Mouse (Mus musculus) CH12F3 (cell line): ENCODE measurements around the gene Grap2.

Experiments
- in situ Hi-C: fragments of 300-500 bp; cut with MboI; formaldehyde crosslinking; loops from 2 replicates; pipeline ENCODE4 v1.14.3; 2020; ENCODE audit warnings: low sequenced_read_pairs

The Grap2 gene

DNA sequence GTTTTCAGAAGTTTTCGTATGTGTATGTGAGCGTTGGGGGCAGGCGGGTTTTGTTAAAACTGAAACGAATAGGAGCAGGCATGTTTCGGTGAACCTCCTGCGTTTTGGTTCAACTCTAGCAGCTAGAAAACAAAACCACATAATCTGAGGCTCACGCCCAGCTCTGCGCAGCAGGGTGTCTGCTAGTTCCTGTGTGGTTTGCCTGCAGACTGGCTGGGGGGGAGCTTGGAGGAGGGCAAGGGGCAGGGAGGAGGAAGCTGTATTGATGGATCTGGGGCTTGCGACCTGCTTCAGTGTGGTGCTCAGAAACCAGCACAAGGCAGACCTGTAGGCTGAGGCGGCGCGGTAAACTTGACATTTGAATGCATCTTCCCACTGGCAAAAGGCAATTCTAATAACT is at the start of gene Grap2:
Gene Grap2 (plus strand): TSS at position 304 of the 400 bp plus-strand sequence.
- in situ Hi-C loops: no loop called here

DNA sequence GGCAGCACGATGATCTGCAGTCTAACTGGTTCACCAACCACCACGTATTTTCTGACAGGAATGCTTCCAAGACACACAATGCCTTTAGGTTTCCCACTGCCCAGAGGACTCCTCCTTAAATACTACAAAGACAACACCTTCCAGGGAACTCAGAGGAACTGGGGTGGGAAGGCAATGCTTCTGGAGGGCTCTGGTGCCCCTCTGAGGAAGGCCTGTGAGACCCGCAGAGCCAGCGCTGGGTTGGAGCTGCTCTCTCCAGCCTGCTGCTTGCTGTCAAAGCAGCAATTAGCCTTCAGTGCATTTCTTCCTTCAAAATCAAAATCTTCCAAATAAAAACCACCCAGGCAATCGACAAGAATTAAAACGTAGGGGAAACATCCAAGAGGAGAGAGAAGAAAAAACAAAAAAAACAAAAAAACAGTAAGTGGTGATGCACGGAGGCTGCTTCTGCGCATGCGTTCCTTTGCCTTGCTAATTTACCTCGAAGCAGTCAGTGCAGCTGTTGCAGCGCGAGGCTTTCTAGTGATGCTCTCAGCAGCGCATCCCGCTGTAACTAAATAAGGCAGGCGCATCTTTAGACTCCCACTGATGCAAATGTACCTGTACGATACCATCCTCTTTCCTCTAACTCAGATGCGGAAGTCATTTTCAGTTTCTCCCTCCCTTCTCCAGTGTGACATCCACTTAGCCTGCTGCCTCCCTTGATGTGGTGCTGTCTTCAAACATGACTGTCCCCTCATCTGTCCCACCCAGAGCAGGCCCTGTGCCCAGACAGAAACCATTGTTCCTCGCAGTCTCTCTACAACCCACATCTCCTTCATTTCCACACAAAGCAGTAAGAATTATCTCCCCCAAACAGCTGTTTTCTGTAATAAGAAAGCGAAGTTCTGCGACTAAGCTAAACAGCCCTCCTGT is 42.2 kb upstream of the Grap2 start:
- in situ Hi-C loops: no loop called here

DNA sequence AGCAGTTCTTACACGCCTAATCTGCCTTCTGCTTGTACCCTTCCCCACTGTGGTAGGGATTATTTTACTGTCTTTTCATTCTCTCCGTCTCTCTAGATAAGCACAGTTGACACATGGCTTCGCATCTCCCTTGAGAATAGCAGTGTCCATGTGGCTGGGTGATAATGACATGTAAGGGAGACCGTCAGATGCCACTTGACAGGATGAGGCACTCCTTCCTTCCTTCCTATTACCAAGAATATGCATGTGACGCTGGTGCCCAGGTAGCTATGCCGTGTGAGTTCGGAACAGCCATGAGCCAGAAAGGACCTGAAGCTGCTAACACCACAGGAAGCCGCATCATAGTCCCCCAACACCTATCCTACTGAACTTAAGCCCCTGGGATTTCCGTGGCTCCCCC is 41.4 kb upstream of the Grap2 start:
- in situ Hi-C loops: no loop called here

DNA sequence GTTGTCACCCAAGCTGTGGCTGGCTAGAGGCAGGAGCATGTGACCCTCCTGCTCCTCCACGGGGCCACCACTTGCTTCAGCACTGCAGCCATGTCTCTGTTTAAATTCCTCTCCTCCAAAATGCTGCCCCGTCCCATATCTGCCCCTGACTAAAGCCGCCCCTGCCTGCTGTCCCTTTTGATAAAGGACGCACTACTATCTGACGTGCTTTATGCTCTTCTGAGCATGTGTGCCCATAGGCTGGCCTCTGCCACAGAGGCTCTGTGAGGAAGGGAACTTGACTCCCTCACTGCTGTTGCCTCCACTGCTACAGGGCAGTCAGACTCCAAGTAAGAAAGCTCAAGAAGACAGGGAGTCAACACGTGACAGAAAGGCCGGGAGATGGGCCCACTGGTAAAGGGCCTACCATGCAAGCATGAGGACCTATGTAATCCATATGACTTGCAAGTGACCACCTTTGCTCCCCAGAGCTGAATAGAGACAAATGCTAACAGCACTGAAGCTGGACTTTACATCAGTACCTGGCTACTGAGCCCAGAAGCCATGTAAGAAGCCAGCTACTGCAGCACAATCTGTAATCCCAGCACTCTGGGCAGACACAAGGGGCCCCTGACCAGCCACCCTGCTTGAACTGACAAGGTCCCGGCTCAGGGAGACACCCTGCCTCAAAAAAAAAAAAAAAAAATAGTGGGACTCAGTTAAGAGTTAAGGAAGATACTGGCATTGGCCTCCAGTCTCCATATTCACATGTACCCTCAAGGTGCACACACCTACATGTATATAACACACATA is 39.9 kb upstream of the Grap2 start:
- in situ Hi-C loops: no loop called here

DNA sequence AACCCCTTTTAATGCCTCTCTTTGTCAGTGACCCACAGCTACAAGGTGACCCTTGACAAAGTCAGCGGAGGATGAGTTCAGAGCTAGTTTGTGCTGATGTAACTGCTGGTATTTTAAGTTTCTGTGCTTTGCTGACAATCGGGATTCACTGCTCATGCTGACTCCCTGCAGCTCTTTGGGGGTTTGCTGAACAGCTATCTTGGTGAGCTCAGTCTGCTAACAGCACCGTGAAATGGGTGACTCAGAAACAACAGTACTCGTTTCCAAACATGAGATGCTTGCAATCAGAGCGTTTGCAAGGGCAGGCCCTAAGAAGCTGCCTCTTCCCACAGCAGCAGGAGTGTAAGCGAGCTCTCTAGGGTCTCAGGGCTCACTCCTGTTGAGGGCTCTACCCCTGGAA is 39.1 kb upstream of the Grap2 start:
- in situ Hi-C loops: no loop called here

DNA sequence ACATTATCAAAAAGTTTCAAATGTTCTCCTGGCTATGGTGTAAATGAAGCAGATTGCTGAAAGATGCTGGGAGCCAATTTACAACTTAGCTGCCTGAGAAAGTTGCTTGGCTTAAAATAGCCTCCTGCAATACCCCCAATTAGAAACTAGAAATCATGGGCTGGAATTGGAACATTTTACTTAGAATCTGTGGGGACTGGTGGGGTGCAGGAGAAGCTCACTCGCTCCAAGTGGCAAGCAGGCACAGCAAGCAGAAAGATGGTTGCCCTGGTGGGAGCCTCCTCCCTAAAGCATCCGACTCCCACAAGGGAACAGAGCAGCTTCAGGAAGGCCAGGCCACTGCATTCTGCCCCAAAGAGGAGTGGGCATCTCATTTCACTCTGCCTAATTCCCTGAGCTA is 36.3 kb upstream of the Grap2 start:
- in situ Hi-C loops: no loop called here

DNA sequence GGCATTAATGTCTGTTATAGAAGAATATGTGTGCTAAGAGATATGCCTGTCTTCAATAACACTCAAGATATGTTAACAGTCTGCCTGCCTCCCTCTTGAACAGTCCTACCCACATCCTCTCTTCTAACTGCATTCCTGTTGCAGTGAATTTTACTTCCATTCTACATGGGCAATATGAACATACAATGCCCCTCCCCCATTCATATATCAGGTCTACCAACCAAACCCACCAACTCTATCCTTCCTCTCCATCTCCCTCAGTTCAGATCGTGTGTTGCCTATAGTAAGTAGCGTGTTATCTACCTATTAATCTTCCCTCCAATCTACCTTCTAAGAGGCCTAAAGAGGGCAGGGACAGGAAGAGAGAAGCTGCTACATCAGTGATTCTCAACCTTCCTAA is 34.3 kb upstream of the Grap2 start:
- in situ Hi-C loops: no loop called here

DNA sequence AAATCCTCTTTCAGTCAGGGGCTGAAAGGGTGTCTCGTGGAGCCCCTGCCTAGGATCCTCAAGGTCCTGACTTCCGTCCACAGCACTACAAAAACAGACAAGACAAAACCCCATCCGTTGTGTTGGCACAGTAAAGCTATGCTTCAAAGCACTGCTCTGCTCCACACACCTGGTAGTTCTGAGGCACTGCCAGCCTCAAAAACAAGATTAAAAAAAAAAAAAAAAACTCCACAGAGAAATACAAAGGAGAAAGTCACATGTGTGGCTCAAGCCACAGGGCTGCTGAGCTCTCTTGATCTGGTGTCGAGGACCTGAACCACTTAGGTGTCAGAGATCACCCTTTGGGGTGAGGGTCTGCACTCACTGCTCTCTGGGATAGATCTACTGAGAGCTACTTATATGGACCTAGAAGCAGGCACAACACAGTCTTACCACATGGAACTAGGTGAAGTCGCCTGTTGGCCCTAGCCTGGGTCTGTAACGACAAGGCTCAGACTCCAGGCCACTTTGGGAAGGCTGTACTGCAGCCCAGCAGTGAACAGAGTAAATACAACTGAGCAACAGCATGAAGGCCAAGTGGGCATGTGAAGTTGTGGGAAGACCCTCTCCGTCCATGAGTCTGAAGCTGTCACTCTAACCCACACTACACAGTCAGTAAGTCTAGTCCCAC is 33.6 kb upstream of the Grap2 start:
- in situ Hi-C loops: no loop called here

DNA sequence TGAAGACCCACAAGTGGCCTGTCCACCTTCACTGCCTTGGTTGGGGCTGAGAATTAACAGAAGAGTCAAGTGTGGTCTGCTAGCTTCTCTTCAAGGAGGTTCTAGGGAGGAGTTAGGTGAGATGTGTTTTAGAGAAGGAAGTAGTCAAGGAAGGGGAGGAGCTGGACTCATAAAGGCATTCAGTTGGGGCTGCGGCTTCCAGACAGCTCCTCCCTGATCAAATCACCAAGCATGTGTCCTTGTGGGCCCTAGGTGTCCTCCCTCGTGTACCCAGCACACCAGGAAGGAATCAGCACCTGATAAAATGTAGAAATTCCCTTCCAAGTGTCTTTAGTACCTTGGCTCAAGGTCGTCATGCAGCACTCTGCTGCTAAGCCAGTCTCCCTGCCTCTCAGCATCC is 28.3 kb upstream of the Grap2 start:
- in situ Hi-C loops: no loop called here

DNA sequence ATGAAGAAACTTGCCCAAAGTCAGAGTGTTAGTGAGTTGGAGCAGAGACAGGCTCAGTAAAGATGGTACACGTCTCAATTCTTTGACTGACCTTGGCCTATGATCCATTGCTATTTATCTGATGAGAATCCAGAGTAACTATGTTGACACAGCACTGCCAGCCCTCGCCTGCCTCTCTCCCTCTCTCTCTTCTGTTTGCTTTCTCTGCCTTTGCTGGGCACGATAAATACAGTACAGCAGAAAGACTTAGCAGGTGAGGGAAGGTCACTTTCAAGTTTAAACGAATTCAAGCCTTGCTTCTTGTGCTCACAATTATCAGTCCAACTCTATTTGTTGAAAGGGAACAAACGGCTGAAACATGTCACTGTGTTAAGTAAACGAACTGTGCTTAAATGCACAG is 27.0 kb upstream of the Grap2 start:
- in situ Hi-C loops: no loop called here

DNA sequence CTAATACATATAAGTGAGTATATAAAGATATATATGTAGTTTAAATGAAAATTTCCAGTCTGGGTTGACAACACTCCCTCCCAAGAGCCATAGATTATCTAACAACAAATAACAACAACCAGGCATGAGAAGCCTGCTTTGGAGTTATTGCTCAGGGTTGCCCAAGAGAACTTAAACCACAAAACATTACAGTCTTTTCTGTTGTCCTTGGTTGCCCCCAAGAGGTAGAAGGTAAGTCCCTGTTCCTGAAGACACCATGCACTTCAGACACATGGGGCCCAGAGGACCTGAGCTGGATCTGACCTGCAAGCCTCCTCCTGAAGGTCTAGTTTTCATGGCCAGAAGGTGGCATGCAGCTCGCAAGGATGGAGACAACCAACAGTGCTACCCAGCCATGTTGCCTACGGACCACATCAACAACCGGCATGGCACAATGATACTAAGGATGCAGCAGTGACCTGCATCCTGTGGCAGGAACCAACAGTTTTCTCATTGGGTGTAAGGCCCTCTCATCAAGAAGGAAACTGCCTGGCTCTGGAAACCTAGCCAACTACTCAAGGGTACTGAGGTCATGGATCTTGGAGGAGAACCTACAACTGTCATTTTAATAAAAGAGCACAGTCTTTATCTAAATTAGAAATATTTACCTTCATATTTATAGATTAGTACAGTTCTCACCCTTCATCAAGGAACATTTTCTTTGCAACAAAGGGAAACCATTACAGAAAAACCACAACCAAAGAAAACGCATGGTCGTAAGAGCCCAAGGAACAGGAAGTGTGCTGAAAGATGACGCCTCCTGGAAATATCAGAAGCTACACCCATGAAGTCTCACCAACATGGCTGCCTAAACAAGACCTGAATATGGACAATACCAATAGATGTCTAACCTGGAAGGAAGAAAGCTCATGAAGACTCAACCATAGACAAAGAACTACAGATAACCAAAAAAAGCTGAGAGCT is 17.3 kb upstream of the Grap2 start:
- in situ Hi-C loops: no loop called here

DNA sequence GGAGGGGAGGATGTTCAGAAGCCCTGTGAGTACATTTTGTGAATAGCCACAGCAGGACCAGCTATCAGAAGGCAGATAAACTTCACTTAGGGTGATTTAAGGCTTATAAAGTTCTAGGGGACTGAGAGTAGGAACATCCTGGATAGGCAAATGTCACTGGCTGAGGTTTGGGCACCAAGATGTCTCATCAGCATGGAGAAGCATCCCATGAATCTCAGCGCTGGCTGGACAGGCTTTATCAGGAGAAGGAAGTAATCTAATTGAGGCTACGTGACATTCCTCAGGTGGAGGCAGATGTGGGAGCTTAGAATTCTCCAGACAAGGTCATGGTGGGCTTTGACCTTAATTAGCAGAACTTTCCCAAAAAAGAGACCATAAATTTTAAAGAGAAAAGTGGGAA is 16.4 kb upstream of the Grap2 start:
- in situ Hi-C loops: no loop called here

DNA sequence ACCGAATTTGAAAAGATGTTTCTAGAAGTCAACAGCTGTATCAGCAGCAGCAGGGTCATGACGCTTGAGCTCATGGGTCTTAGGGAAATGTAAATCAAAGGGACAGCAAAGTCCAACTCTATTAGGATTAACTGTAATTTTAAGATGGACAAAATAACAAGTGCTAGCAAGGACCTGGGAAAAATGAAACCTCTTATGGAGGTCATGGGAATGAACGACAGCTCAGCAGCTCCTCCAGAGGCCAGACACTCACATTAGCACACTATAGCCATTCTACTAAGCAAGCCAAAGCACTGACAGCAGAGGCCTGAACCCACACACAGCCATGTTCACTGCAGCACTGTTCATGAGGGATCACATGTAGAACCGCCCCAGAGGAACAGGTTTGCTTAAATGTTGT is 14.6 kb upstream of the Grap2 start:
- in situ Hi-C loops: no loop called here

DNA sequence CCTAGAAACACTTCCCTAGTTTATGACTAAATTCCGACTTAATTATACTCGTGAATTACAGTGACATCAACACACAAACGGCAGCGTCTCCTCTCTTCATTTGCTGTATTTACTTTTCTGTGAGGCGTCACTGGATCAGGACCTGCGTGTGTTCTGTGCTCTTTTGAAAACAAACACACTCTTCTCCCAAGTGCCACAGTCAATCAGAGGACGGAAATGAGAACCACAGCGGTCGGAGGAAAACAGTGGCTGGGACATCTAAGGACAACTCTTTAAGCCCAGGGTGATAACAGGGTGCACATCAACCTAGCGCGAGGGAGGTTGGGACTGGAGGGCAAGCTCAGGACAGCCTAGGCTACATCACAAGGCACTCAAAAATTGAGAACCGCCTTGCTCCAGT is 12.9 kb upstream of the Grap2 start:
- in situ Hi-C loops: no loop called here

DNA sequence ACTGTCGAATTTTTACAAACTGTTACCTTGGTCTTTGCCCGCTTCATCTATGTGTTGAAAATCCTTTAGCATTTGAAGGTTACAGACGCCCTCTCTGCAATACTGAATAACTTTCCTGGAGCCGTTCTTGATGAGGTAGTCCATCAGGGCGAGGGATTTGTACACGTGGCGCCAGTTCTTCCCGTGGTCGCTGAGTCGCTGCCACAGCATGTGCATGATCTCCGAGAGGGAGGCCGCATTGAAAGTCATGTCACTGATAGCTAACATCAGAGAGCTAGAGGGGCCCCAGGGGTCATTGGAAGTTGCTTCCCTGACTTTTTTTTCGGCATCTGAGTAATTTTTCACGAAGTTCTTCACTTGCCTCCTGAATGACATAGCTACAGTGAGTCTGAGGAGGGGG is 12.4 kb upstream of the Grap2 start:
- in situ Hi-C loops: no loop called here

DNA sequence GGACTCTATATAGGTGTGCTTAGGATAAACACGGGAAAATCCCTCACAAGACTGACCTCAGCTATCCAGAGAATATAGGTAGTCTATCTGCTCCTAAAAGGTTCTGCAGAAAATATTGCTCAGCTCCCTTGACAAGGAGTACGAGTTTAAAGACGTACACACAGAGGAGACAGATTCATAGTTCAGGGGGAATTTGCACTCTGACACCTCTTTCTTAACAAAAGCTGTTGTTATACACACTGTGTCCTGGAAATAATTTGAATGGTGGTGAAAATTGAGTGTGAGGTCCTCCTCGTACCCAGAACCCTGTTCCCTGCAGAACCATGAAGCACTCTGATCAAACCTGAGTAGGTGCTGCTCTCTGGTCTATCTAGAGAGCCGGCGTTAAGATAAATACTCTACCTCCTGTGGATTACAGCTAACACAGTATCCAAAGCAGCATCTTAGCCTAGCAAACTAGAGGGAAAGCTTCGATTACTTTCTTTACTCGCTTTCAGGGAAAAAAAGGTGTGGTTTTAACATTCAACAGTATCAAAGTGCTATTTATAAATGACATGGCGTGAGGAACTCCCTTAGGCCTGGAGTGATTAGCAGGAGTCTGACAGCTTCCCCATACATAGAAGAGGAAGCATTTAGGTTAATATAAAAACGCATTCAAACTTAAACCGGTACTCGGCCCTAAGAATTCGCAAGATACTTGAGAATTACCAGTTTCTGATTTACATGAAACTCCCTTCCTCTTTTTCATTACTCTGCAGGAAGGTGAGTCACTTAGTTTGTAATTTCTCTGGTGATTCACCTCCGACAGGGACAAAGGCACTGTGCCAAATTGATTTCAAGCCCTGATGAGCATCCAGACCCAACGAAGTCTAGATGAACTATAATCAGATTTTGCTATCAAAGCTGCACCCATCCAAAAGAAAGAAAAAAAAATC is 11.5 kb upstream of the Grap2 start:
- in situ Hi-C loops: no loop called here

DNA sequence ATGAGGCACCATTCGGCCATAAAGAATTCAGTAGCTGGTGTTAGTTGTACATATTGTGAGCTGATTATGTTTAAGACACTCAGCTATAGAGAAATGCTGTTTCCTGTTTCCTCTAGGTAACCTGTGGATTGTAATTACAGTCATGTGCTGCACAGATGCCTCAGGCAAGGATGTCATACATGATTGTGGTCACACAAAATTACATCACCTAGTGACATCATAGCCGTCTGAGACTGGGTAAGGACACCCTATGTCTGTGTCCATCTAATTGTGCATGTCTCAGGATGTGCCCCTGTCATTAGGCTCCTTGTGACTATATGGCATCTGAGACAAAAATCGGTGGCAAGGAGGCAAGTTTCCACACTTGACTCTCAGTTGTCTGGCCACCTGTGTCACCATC is 9.9 kb upstream of the Grap2 start:
- in situ Hi-C loops: no loop called here

DNA sequence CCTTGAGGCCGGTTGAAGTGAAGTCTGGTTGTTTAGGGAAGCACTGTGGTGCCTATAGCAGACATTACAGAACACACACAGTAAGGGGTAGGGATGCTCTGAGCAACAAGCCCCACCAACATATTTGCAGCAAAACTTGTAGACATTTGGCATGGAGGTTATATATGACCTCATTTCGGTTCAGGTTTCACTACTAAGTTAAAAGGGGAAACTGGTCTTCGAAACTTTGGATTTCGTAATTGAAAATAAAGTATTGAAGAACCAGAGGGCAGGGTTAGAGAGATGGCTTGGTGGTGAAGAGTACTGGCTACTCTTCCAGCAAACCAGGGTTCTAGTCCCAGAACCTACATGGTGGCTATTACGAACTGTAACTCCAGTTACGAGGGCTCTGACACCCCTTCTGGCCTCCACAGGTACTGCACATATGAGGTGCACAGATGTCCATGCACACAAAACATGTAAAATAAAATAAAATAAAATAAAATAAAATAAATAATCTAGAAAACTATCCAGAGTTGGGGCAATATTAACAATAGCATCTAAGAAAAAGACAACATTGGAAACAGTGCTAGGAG is 8.7 kb upstream of the Grap2 start:
- in situ Hi-C loops: no loop called here

DNA sequence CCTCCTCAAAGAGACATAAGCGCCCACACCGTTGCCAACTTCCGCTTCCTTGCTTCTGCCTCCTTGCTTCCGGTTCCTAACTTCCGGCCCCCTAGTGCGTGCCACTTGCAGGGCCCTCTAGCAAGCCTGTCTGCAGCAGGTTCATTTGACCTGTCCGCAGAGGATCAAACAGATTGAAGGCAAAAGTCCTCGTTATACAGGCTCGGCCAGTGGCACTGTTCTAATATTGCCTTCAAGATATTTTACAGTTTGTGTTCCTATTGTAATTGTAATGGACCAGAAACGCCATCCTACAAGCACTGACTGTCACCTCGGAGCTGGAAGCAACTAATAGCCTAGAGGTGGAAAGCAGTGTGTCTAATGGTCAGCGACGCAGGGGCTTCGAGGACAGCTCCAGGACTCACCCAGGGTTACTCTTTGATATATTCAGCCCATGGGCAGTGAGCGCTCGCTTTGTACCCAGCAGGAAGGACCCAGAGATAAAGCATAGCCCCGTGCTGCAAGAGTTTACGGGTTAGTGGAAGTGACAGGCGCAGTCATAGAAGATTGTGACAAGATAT is 7.2 kb upstream of the Grap2 start, which contains the start of gene Enthd1:
Gene Enthd1 (minus strand): TSS at position 51 of the 560 bp plus-strand sequence.
- in situ Hi-C loops: no loop called here
